Mouse (Mus musculus) olfactory bulb, adult 2 months (tissue): ENCODE measurements around the gene Hadh.

ENCODE experiments used
- CTCF ChIP-seq: fragments of 200-500 bp; IDR thresholded peaks from 2 replicates; pipeline ENCODE4 v1.5.1; 2012; ENCODE audit warnings: low read depth, mild to moderate bottlenecking, low read length, moderate library complexity; ENCODE audit not compliant: insufficient read depth
- POLR2A ChIP-seq: fragments of 200-500 bp; IDR thresholded peaks from 2 replicates; pipeline ENCODE4 v1.6.1; 2012; ENCODE audit warnings: mild to moderate bottlenecking, low read depth, low read length, moderate library complexity; ENCODE audit not compliant: insufficient read depth

GRCm38 (mm10) chr3:131237061-131237460 is 34.8 kb downstream of the Hadh start:
- TF ChIP-seq POLR2A = no peak
- no peak for TF ChIP-seq CTCF
